Mouse (Mus musculus) fibroblast of lung, adult 2 months (primary cell): ENCODE data around the gene Kri1.
"Not testable (repeated sequence)": the region's sequence is repeated elsewhere in the genome, so short reads cannot be mapped to it uniquely, and the experiment has no call there.

ENCODE experiments used
- DNase-seq: peaks from one replicate; pipeline ENCODE4 v3.0.0-alpha.2; 2011; ENCODE audit warnings: low read depth

Kri1 gene

GRCm38 (mm10) chr9:21273520-21274228 is 14.1 kb downstream of the Kri1 start:
- DNase-seq, result no peak

GRCm38 (mm10) chr9:21273094-21273493 is 14.7 kb downstream of the Kri1 start:
- DNase-seq, result no peak

GRCm38 (mm10) chr9:21272391-21272790 is 15.4 kb downstream of the Kri1 start:
- no peak for DNase-seq

- DNase-seq, result not testable (repeated sequence)
Measured at GRCm38 (mm10) chr9:21269590-21269989, 18.2 kb downstream of the Kri1 start.

GRCm38 (mm10) chr9:21268305-21268704 is 19.5 kb downstream of the Kri1 start:
- no peak for DNase-seq

GRCm38 (mm10) chr9:21266889-21267288 is 20.9 kb downstream of the Kri1 start:
- no peak for DNase-seq

- DNase-seq, result no peak
Measured at GRCm38 (mm10) chr9:21265611-21266010, 22.2 kb downstream of the Kri1 start.

- peak; percentile 96 for DNase-seq
Measured at GRCm38 (mm10) chr9:21265000-21265561, 22.7 kb downstream of the Kri1 start, which contains the start of gene Atg4d. TSS of gene Atg4d (plus strand) at chr9:21265293.

- no peak for DNase-seq
Measured at GRCm38 (mm10) chr9:21264272-21264999, 23.3 kb downstream of the Kri1 start.

- DNase-seq, result no peak
Measured at GRCm38 (mm10) chr9:21261831-21262230, 25.9 kb downstream of the Kri1 start.

GRCm38 (mm10) chr9:21260491-21261040 is 27.2 kb downstream of the Kri1 start:
- no peak for DNase-seq

GRCm38 (mm10) chr9:21256349-21256748 is 31.4 kb downstream of the Kri1 start:
- not testable (repeated sequence) for DNase-seq

GRCm38 (mm10) chr9:21254690-21255089 is 33.1 kb downstream of the Kri1 start:
- no peak for DNase-seq

- no peak for DNase-seq
Measured at GRCm38 (mm10) chr9:21251116-21251735, 36.5 kb downstream of the Kri1 start.

GRCm38 (mm10) chr9:21250509-21250908 is 37.3 kb downstream of the Kri1 start:
- DNase-seq, result no peak

GRCm38 (mm10) chr9:21249629-21250508 is 37.9 kb downstream of the Kri1 start:
- no peak for DNase-seq

- no peak for DNase-seq
Measured at GRCm38 (mm10) chr9:21248326-21248725, 39.4 kb downstream of the Kri1 start, which contains the start of gene S1pr5. TSS of gene S1pr5 (minus strand) at chr9:21248443.

GRCm38 (mm10) chr9:21246342-21246741 is 41.4 kb downstream of the Kri1 start:
- no peak for DNase-seq

- no peak for DNase-seq
Measured at GRCm38 (mm10) chr9:21245113-21245487, 42.7 kb downstream of the Kri1 start.

- DNase-seq, result no peak
Measured at GRCm38 (mm10) chr9:21244428-21245112, 43.2 kb downstream of the Kri1 start.
